Mouse (Mus musculus) cerebellum, adult 9-11 months (tissue): ENCODE results near the gene Acaa1a.
A peak's percentile ranks its signal among the peaks of the same experiment; 100 is the strongest.
"Not testable (repeated sequence)": the region's sequence is repeated elsewhere in the genome, so short reads cannot be mapped to it uniquely, and the experiment has no call there.

ENCODE experiments used
- DNase-seq: peaks from one replicate; pipeline ENCODE4 v3.0.0; 2022

Acaa1a gene

DNA sequence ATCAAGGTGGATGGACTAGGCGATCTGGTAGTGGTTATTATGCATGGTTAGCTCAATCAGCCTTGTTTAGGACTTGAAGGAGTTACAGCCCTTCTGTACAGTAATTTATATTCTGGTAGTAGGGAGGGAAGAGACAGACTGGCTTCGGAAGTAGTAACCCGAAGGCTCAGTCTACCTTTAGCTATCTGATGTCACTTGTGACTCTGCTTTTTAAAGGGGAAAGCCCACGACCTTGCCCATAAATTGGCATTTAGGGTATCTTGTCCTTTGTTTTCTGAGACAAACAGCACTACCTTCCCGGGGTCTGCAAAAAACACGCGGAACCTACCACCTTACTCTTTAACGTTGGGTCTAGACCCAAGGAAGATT, 720 bp downstream of the Acaa1a start:
- DNase-seq = no peak

DNA sequence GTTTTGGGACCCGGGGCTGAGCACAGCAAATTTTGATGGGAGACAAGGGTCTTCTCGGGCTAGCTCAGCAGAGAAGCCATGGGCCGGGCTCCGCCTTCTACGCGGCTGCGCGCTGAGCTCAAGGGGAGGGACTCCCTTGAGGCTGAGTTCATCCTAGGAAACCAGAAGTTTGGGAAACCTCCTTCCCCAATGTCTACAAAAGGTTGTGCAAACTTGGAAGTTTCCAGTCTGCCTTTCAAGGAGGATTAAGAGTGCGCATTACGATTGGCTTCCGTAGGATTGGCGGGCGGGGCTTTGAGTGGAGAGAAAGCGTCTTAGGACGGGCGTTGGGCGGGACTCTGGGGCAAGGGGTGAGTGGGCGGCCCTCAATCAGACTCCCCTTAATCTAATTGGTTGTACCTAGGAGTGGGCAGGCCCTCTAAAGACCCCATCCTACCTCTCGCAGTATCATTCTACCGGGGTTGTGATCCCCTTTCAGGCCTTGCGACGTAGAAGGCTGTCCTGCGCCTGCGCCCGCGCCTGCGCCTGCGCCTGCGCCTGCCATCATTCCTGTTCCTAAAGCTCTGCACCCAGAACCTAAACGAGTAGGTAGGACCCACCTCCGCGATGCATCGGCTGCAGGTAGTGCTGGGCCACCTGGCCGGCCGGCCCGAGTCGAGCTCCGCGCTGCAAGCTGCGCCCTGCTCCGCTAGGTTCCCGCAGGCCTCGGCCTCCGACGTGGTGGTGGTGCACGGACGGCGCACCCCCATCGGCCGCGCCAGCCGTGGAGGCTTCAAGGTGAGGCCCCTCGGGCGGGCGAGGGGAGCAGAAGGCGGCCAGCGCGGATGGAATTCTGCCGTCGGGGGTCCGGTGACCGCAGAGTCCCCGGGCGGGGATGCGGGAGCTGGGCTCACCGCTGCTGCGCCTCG, 1.7 kb downstream of the Acaa1a start, which contains the start of gene Myd88:
TSS of gene Myd88 (minus strand) at position 503 of the 908 bp plus-strand sequence.
- peak; percentile 94 for DNase-seq

DNA sequence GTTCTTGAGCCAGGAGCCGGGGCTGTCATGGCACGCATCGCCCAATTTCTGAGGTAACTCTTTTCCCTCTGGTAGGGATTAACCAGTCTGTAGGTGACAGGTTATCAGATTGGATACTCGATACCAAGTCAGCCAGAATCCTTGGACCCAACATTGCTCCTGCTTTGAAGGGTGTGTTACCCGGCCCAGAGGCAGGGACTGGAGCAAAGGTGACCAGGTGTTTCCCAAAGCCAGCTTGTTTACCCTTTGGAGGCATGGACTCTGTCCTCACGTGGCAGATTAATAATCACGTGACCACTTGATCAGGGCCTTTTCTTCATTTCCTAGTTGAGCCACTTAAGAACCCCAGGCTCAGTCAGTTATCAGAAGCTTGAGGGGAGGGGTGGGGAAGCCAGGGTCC, 3.3 kb downstream of the Acaa1a start:
- peak; percentile 26 for DNase-seq

DNA sequence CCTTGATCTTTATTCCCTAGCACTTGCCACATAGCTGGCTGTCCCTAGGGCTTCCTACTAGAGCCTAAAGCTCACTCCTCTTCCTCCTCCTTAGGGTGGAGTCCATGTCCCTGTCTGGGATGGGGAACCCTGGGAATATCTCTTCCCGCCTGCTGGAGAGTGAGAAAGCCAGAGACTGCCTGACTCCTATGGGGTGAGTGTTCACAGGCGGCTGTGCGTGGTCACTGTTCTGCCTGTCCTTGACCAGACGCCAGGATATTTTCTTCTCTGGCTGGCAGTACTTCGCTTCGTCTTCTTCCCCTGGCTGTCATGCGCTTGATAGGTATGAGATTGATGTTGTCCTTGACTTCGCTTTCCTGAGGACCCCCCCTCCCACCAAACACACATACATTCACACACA, 6.9 kb downstream of the Acaa1a start:
- DNase-seq = peak; percentile 6

DNA sequence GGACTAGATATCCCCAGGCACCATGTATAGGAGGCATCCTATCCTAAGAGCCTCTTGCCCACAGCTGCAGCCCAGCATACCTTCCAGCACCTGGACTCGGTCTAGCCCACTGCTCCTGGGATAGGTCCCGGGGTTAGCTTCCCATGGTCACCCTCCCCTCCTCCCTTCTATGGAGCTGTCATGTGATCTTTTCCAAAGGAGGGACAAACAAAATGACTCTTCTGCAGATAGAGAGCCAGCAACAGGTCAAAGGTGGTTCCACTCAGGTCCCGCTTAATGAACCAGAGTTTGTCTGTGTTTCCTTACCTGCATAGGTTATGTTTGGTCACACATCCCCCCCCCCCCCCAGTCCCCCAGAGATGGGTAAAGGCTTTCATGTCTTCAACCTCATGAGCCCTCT, 11.1 kb downstream of the Acaa1a start:
- DNase-seq = peak; percentile 5

DNA sequence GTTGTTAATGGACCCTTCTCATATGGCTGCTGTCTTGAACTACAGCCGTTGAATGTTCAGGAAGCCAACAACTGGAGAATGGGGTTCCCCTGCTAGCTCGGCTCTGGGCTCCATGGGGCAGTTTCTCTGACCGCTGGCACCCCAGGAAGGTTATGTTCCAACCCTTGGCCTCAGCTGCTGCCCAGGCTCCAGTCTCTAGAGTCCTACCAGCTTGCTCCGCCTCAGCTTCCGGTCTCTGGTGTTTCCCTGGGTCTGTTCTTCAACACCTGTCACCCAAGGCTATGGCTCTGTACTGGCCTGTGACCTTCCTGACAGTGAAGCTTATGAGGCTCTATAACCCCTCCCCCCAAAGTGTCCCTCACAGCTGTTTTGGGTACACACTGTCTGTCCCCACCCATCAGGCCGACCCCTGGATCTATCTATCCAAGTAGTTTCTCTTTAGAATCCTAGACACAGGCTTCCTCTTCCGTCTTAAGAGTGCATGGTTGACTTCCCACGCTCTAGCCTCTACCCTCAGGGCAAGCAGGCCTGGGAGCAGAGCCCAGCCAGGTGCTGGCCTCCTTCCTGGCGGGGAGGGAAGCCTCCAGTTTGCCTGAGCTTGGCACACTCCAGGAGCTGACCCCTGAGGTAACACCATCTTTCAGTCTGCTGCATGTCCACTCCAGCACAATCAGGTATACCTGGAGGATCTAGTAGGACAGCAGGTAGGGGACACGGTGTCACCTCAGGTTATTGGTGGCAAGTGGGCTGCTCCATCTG, 11.7 kb downstream of the Acaa1a start:
- DNase-seq = peak; percentile 19

DNA sequence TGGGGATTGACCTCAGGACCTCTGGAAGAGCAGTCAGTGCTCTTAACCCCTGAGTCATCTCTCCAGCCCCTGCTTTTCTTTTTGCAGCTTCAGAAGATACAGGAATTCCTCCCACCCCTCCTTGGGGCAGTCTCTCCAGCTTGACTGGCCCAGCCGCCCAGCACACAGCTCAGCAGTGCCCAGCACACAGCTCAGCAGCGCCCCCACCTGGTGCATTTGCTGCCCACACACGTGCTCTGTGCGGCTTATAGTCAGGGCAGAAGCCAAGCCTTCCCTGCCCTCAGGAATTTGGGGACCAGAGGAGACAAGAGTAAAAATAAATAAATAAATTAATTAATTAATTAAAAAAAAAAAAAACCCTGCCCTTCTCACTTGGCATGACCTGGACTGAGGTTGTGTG, 12.6 kb downstream of the Acaa1a start:
- DNase-seq = peak; percentile 68

DNA sequence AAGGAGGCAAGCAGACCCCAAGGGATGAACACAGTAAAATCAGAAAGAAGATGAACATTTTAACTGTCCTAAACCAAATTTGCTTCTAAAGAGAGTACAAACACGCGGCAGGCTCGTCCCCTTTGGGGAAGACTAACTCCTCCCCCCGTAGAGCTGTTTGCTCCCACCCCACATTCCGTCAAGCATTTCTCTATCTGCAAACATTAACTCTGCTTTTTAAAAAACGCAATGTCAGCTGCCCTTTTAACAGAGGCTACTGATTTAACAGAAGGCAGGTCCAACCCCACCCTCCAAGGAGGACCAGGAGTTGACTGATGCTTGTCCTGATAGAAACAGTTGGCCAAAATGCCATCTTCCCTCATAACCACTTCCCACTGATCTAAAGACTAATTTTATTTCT, 14.4 kb downstream of the Acaa1a start:
- no peak for DNase-seq

DNA sequence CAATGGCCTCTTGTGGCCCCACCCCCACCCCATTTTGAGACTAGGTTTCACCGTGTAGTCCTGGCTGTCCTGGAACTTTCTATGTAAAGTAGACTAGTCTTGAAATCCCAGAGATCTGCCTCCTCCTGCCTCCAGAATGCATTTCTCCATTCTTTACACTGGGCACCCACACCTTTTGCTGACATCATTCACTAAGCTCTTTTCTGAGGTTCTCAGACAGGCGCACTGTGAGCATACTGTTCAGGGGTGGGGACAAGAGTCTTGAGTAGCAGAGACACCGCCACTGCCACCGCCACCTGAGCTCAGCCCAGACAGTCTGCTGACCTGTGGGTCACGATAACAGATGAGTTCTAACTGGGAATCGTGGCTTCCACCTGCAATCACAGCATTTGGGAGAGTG, 16.5 kb downstream of the Acaa1a start:
- no peak for DNase-seq

DNA sequence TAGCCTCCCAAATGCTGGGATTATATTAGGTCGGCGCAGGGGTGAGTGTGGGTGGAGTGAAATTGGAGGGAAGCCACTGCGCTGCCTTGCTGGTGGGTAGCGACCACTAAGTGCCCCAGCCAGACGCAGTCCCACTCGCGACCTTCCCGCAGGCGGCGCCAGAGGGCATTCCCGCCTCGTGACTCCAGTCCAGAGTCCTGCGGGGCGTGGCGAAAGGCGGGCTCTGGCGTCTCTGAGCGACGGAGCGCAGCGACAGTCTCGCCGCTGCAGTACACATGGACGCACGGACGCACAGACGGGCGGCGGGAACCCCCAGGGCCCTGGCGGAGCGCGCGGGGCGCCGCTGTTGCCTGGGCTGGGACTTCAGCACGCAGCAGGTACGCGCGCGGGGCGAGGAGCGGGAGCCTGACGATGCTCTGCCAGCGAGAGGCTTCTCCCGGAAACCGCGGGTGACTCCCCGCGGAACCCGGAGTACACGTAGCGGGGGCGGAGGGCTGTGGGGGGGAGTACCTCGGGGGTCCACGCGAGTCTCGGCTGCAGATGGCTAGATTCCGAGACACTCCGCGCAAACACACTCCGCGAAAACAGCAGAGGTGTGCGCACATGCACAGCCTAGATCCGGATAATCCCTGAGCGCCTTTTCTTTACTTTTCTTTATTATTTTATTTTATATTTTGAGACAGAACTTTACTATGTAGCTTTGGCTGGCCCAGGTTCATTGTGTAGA, 18.0 kb downstream of the Acaa1a start, which contains the start of gene Xylb:
TSS of gene Xylb (plus strand) at position 51 of the 727 bp plus-strand sequence.
- DNase-seq = peak; percentile 91

DNA sequence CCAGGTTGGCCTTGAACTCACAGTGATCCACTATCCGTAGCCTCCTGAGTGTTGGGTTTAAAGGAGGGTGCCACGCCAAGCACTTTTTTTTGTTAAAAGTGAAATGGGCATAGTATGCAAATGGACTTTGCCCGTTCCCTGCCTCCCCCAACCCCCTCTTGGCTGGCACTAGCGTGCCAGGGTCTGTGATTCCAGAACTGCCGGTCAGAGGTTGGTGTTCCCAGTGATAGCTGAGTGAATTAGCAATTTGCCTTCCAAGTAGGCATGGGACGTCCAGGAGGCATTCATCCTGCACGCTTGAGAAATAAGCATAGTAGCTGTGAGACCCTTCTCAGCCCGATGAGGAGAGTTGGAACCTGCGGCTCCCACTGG, 18.6 kb downstream of the Acaa1a start:
- DNase-seq = no peak

DNA sequence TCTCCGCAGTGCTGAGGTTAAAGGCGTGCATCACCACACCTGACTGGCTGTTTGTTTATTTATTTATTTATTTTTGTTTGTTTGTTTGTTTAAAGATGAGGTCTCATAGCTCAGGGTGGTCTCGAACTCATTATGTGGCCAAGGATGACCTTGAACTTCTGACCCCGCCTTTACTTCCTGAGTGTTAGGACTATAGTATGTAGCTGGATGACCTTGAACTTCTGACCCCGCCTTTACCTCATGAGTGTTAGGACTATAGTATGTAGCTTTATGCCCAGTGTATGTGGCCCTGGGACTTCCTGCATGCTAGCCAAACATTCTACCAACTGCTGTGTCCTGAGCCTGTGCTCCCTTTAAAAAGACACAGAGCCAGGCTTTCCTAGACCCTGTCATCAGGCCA, 21.9 kb downstream of the Acaa1a start:
- no peak for DNase-seq

DNA sequence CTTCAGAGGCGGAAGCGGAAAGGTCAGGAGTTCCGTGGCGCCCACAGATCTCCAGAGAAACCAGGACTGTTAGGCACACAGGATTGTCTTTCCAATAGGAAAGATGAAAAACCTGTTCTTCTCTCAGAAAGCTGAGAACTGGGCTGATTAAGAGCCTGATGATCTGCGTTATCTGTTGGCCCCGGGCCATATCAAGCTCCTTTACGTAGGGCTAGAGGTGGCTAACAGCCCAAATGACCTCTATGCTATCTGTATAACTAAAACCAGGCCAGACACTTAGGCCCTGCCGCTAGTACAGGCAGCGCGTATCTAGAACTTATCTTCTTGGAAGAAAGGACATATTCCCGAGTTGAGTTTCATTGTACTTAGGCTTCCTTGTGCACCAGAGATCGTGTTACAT, 23.8 kb downstream of the Acaa1a start:
- DNase-seq = no peak

DNA sequence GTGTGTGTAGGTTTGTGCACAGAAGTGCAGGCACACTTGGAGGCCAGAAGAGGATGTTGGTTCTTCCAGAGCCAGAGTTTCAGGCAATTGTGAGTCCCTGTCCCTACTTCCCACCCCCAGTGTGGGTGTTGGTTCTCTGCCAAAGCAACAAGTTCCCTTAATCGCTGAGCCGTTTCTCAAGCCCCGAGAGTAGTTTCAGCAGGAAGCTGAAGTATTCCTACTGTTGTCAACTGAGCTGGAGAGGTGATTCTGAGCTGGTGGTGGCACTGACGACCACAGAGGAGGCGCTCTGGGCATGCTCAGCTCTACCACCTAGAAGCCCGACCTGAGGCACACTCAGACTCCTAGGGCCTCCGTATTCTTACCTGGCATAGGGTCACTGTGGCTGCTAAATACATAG, 25.8 kb downstream of the Acaa1a start, which contains the start of gene Slc22a14:
TSS of gene Slc22a14 (minus strand) at position 270 of the 400 bp plus-strand sequence.
- DNase-seq = no peak

DNA sequence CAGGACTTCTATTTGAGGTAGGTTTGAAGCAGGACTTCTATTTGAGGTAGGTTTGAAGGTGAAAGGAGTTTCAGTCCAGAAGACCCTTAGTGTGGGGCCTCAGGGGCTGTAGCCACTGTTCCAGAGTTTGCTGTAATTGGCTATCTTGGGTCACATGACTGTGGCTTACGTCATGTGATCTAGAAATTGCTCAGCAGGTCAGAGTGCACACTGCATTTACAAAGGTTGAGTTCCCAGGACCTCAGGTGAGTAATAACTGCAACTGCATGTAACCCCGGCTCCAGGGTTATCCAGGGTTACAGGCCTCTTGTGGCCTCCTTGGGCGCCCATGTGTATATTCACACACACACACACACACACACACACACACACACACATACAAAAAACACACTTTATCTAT, 28.9 kb downstream of the Acaa1a start:
- DNase-seq = no peak

DNA sequence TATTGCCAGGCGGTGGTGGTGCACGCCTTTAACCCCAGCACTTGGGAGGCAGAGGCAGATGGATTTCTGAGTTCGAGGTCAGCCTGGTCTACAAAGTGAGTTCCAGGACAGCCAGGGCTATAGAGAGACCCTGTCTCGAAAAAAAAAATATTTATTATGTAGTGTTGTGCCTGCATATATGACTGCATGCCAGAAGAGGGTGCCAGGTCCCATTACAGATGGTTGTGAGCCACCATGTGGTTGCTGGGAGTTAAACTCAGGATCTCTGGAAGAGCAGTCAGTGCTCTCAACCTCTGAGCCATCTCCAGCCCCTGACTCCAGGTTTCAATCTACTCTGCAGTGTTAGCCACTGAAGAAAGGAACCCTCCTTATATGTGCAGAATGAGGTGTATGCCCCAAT, 31.3 kb downstream of the Acaa1a start:
- DNase-seq = not testable (repeated sequence)

DNA sequence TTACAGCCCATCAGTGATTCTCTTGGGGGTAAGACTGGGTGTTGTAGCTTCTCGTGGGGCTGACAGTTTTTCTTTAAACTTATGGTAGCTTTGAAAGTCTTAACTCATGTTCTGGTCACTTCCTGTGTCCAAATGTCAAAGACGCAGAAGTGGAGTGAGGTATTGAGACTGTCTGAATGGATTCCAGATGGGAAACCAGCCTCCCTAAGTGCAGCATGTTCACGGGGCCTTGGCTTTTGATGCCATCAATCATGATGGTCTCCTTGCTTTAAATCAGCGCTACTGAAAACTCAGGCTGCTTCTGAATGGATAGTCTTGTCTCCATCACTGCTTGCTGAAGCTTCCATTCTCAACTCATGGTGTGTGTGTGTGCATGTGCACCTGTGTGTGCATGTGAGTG, 31.8 kb downstream of the Acaa1a start:
- DNase-seq = no peak

DNA sequence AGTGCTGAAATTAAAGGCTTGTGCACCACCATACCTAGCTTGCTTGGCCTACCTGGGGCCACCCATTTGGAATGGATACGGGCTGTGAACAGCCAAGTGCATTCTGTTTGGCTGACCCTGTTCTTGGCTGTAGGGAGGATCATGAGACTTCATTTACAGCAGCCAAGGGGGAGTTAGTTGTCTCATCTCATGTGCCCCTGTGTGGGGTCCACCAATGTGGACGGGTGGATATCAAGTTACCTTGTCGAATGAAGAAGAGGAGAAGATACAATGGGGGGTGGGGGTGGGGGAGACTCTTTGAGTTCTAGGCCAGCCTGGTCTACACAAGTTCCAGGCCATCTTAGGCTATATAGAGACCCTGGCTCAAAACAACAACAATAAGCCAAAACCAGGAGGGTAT, 35.5 kb downstream of the Acaa1a start:
- no peak for DNase-seq

DNA sequence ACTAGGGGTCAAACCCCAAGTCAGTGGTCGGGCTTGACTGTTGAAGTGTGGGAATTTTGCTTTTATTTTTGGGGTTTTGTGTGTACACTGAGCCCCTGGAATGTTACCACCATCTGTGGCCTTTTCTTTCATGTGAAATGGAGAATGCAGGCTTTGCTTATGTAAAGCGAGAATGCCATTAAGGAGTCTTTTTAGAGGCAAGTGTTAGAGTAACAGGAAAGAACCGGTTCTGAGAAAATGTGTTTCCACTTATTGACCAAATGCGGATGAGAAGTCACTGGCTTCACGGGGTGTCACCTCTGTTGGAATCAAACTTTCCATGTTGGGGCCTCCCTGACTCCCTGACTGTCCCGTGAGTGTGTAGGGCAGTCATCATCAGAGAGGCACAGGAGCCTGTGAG, 36.1 kb downstream of the Acaa1a start:
- no peak for DNase-seq

DNA sequence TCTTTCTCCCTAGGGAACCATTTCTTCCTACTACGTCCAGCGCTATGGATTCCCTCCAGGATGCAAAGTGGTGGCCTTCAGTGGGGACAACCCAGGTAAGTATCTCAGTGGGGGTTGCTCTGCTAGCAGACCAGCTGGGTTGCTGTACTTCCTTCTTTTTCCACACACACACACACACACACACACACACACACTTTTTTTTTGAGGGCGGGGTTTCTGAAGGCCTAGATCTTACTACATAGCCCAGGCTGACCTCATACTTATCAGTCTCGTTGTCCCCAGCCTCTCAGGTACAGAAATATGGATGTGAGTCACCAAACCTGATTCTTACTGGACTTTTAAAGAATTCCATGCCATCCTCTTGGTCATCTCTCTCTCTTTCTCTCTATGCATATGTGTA, 38.8 kb downstream of the Acaa1a start:
- no peak for DNase-seq

DNA sequence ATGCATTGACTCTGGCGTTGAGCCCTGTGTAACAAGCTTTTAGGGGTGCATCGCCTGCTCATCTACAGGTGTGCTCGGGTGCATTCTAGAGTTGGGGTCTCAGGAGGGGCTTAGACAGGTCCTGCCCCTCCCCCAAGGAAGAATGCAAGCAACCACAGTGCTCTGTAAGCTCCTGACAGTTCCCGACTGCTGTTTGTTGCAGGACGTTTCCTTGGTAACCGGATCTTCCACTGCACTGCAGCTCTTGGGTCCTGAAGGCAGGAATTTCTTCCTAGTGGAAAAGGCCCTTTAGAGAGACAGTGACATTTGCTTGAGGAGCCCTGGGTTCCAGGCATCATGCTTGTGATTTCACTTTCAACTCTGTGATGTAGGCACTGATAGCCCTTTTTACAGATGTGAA, 43.1 kb downstream of the Acaa1a start:
- DNase-seq = no peak

DNA sequence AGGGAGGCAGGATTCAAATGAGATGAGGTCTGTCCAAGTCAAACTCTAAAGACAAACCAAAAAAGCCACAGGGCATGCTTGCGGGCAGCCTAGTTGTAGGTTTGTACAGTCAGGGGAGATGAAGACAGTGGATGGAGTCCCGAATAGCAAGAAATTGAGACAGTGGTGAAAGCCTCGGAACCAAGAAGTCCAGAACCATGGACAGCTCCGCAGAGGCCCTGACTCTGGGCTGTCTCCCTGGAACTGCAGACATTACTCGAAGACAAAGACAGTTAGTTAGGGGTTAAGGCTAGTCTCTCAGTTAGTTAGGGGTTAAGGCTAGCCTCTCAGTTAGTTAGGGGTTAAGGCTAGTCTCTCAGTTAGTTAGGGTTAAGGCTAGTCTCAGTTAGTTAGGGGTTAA, 49.5 kb downstream of the Acaa1a start:
- no peak for DNase-seq

DNA sequence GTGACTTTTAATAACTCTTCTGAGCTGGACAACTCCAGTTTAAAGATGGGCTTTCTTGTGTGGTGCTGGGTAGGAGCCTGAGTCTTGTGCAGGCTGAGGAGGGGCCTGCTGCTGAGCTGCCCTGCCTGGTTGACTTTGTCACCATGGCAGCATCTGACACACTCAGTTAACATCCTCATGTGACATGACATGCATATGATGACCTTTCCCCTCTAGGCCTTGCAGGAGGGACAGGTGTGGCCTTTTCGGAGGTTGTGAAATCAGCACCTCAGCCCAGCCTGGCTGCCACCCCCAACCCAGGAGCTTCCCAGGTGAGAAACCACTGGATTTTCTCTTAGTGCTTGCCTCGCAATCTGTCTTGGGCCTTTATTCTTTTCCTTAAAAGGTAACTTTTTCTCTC, 50.7 kb downstream of the Acaa1a start:
- DNase-seq = no peak
